Comparison of ENCODE assay signal across 13 mouse cellular contexts in the genomic region with DNA sequence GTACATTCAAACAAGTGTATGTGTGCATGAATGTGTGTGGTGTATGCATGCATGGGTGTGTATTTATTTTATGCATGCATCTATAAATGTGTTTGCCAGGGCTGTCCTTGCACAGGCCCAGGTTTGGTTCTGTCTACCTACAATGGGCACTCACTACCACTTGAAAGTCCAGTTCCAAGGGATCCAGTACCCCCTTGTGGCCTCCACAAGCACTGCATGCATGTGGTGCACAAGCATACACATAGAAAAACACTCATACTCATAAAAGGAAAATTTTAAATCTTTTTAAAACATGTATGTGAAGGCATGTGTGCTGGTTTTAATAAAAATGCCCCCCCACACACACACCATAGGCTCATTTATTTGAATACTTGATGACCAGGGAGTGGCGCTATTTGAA. TPM values are rescaled to one million over a fixed set of nuclear protein-coding genes. Genes with fewer than 3 reads are reported as not detected.
DNase-seq lines count a peak whose midpoint lies in the region; ATAC-seq and TF ChIP-seq lines count a peak whose summit lies in the region.
"Had no signal": no experiment of that assay in that cellular context is flagged by ENCODE, and none has a peak within 500 bp of the region (broad histone marks: within the 10 kb centered on the region; RNA-seq: fewer than 3 reads in every experiment).

No protein-coding gene starts in this region.

- no peak overlapping the region for H3K4me2 ChIP-seq in forebrain, postnatal 0 days (ENCODE audit: low read depth)
- no peak overlapping the region for H3K4me2 ChIP-seq in forebrain, embryonic 11.5 days (ENCODE audit: low read depth, low read length, severe bottlenecking)
- H3K4me2 ChIP-seq in liver, postnatal 0 days (ENCODE audit: low read depth, low read length), result no peak overlapping the region
- H3K4me2 ChIP-seq in liver, embryonic 12.5 days, result no peak overlapping the region
- H3K4me2 ChIP-seq in forebrain, embryonic 13.5 days, result no peak overlapping the region

- no peak for DNase-seq in forebrain, postnatal 0 days
- DNase-seq in forebrain, embryonic 11.5 days (ENCODE audit: low spot score), result no peak
- no peak for DNase-seq in liver, postnatal 0 days
- DNase-seq in ES-CJ7 (ENCODE audit: low read depth, low spot score), result peak; percentile 50
- DNase-seq in T-cell, adult 2 months (ENCODE audit: low spot score), result no peak
- DNase-seq: heart, postnatal 14 days; lung, postnatal 4 days had no signal

- no peak for TF ChIP-seq EP300 in liver, postnatal 0 days (IDR thresholded peaks at IDR 0.05; ENCODE audit: low read depth)

- H3K4me1 ChIP-seq in forebrain, postnatal 0 days (ENCODE audit: insufficient read depth), result no peaks in the 10 kb centered on the region
- H3K4me1 ChIP-seq in forebrain, embryonic 11.5 days (replicated peaks; ENCODE audit: control insufficient read depth, insufficient read depth, low read length), result no peaks in the 10 kb centered on the region
- H3K4me1 ChIP-seq in liver, postnatal 0 days (ENCODE audit: insufficient read depth), result no peaks in the 10 kb centered on the region
- no peaks in the 10 kb centered on the region for H3K4me1 ChIP-seq in liver, embryonic 12.5 days
- H3K4me1 ChIP-seq in cortical plate, adult 2 months (ENCODE audit: control insufficient read depth, insufficient read depth, low read length), result peaks cover 2% of the 10 kb centered on the region
- H3K4me1 ChIP-seq in forebrain, embryonic 13.5 days, result peaks cover 5% of the 10 kb centered on the region; the same call in 1 of the 2 replicates

- H3K27me3 ChIP-seq in forebrain, postnatal 0 days (ENCODE audit: insufficient read depth, low read length), result no peaks in the 10 kb centered on the region
- no peaks in the 10 kb centered on the region for H3K27me3 ChIP-seq in forebrain, embryonic 11.5 days (ENCODE audit: control insufficient read depth, insufficient read depth, low read length)
- no peaks in the 10 kb centered on the region for H3K27me3 ChIP-seq in liver, postnatal 0 days (ENCODE audit: insufficient read depth, low read length)
- H3K27me3 ChIP-seq in liver, embryonic 12.5 days (replicated peaks), result no peaks in the 10 kb centered on the region
- no peaks in the 10 kb centered on the region for H3K27me3 ChIP-seq in forebrain, embryonic 13.5 days

- H3K36me3 ChIP-seq in forebrain, postnatal 0 days (ENCODE audit: insufficient read depth), result no peaks in the 10 kb centered on the region
- no peaks in the 10 kb centered on the region for H3K36me3 ChIP-seq in forebrain, embryonic 11.5 days (ENCODE audit: control insufficient read depth, insufficient read depth, low read length)
- H3K36me3 ChIP-seq in liver, postnatal 0 days (replicated peaks; ENCODE audit: insufficient read depth, low read length), result no peaks in the 10 kb centered on the region
- no peaks in the 10 kb centered on the region for H3K36me3 ChIP-seq in liver, embryonic 12.5 days
- H3K36me3 ChIP-seq in forebrain, embryonic 13.5 days (ENCODE audit: poor library complexity, severe bottlenecking), result no peaks in the 10 kb centered on the region

- no peak for TF ChIP-seq POLR2A in cortical plate, adult 2 months (IDR thresholded peaks at IDR 0.05; ENCODE audit: extremely low read depth, insufficient read depth, low read length)

- no peaks in the 10 kb centered on the region for H3K9me3 ChIP-seq in forebrain, postnatal 0 days (ENCODE audit: low read length)
- peaks cover 3% of the 10 kb centered on the region; the same call in 1 of the 2 replicates for H3K9me3 ChIP-seq in forebrain, embryonic 11.5 days (ENCODE audit: control insufficient read depth, low read length)
- peaks cover 5% of the 10 kb centered on the region; the same call in 1 of the 2 replicates for H3K9me3 ChIP-seq in liver, postnatal 0 days (ENCODE audit: low read length)
- peaks cover 7% of the 10 kb centered on the region; the same call in 1 of the 2 replicates for H3K9me3 ChIP-seq in liver, embryonic 12.5 days (replicated peaks)
- 0 out of 2 replicates have a peak, but pooled peaks cover 3% of the 10 kb centered on the region for H3K9me3 ChIP-seq in forebrain, embryonic 13.5 days (replicated peaks)

- H3K27ac ChIP-seq in forebrain, postnatal 0 days (ENCODE audit: low read depth, low read length), result no peak overlapping the region
- H3K27ac ChIP-seq in forebrain, embryonic 11.5 days (ENCODE audit: low read depth, low read length), result no peak overlapping the region
- H3K27ac ChIP-seq in liver, postnatal 0 days (ENCODE audit: low read depth), result no peak overlapping the region
- H3K27ac ChIP-seq in liver, embryonic 12.5 days, result no peak overlapping the region
- H3K27ac ChIP-seq in cortical plate, adult 2 months (ENCODE audit: insufficient read depth, low read length), result no peak overlapping the region
- no peak overlapping the region for H3K27ac ChIP-seq in forebrain, embryonic 13.5 days

- 97% methylated on average over 1 of the region's 1 CpGs for WGBS in forebrain, postnatal 0 days
- 88% methylated on average over 1 of the region's 1 CpGs for WGBS in forebrain, embryonic 11.5 days
- WGBS in liver, postnatal 0 days (ENCODE audit: insufficient replicate concordance), result 84% methylated on average over 1 of the region's 1 CpGs
- 87% methylated on average over 1 of the region's 1 CpGs for WGBS in liver, embryonic 12.5 days (ENCODE audit: insufficient replicate concordance)
- 91% methylated on average over 1 of the region's 1 CpGs for WGBS in forebrain, embryonic 13.5 days

- ATAC-seq in forebrain, postnatal 0 days, result no peak
- ATAC-seq in forebrain, embryonic 11.5 days (replicated peaks; ENCODE audit: low FRiP score), result no peak
- no peak for ATAC-seq in liver, postnatal 0 days
- ATAC-seq in liver, embryonic 12.5 days, result no peak
- no peak for ATAC-seq in forebrain, embryonic 13.5 days
- ATAC-seq: intestine, embryonic 16.5 days had no signal

- peak; percentile 52 for TF ChIP-seq CTCF in forebrain, postnatal 0 days (IDR thresholded peaks at IDR 0.05; ENCODE audit: low read depth)
- peak; percentile 32 for TF ChIP-seq CTCF in liver, postnatal 0 days (IDR thresholded peaks at IDR 0.05; ENCODE audit: low read depth)
- peak; percentile 37; the same call in 1 of the 2 replicates for TF ChIP-seq CTCF in cortical plate, adult 2 months (IDR thresholded peaks at IDR 0.05; ENCODE audit: extremely low read depth, insufficient read depth, low read length)

- no peak overlapping the region for H3K4me3 ChIP-seq in forebrain, postnatal 0 days (ENCODE audit: low read depth, low read length)
- H3K4me3 ChIP-seq in forebrain, embryonic 11.5 days (ENCODE audit: low read depth, low read length), result no peak overlapping the region
- no peak overlapping the region for H3K4me3 ChIP-seq in liver, postnatal 0 days (ENCODE audit: low read depth, low read length)
- H3K4me3 ChIP-seq in liver, embryonic 12.5 days, result no peak overlapping the region
- no peak overlapping the region for H3K4me3 ChIP-seq in cortical plate, adult 2 months (ENCODE audit: insufficient read depth, low read length)
- H3K4me3 ChIP-seq in forebrain, embryonic 13.5 days, result no peak overlapping the region

- no peak overlapping the region for H3K9ac ChIP-seq in forebrain, postnatal 0 days
- H3K9ac ChIP-seq in forebrain, embryonic 11.5 days (ENCODE audit: low read length), result no peak overlapping the region
- H3K9ac ChIP-seq in liver, postnatal 0 days (replicated peaks), result no peak overlapping the region
- H3K9ac ChIP-seq in liver, embryonic 12.5 days, result no peak overlapping the region
- no peak overlapping the region for H3K9ac ChIP-seq in forebrain, embryonic 13.5 days

RNA-seq across cellular contexts. Expression of gene Piwil1, which starts 37.3 kb away (rescaled TPM):
- total RNA-seq in forebrain, postnatal 0 days (2014; rRNA removed), result 0.05 and 0.08 TPM in 2 replicates
- polyA plus RNA-seq in forebrain, postnatal 0 days (2015; fragmentation: Nextera tagmentation; extraction: Ambion mirVana), result 0.30 and 0.40 TPM in 2 replicates
- polyA plus RNA-seq in forebrain, embryonic 11.5 days (2014; fragmentation: Nextera tagmentation; extraction: Ambion mirVana), result not detected in 2 replicates
- not detected in 2 replicates for polyA plus RNA-seq in liver, postnatal 0 days (2015; fragmentation: Nextera tagmentation; extraction: Ambion mirVana)
- not detected in 2 replicates for polyA plus RNA-seq in liver, embryonic 12.5 days (2016; fragmentation: Nextera tagmentation; extraction: Ambion mirVana)
- 0.10 and 0.11 TPM in 2 replicates for polyA plus RNA-seq in cortical plate, adult 2 months (2012; rRNA removed)
- 0.16 TPM in 1 of 2 replicates, not detected in the other for polyA plus RNA-seq in forebrain, embryonic 13.5 days (2015; fragmentation: Nextera tagmentation; extraction: Ambion mirVana)
- total RNA-seq: adrenal gland, adult 18-20 months; heart, postnatal 14 days had no signal
- polyA plus RNA-seq: intestine, embryonic 16.5 days; stomach, embryonic 14.5 days had no signal
